Mouse (Mus musculus) small intestine, adult 2 months (tissue): Measurements from ENCODE around the gene Tspan14.

ENCODE experiments used
- CTCF ChIP-seq: fragments of 200-500 bp; IDR thresholded peaks from 2 replicates; pipeline ENCODE4 v1.5.1; 2012; ENCODE audit warnings: low read depth, mild to moderate bottlenecking, control low read depth, inconsistent platforms, low read length, moderate library complexity, mixed read lengths; ENCODE audit not compliant: insufficient replicate concordance, insufficient read length; ENCODE audit errors: extremely low read depth
- POLR2A ChIP-seq: fragments of 200-500 bp; IDR thresholded peaks from 2 replicates; pipeline ENCODE4 v1.6.1; 2012; ENCODE audit warnings: low read depth, mild to moderate bottlenecking, control low read depth, inconsistent platforms, low read length, moderate library complexity

GRCm38 (mm10) chr14:40863022-40863421 is 103.6 kb downstream of the Tspan14 start:
- TF ChIP-seq POLR2A (no peak), CTCF (no peak)
